Mouse (Mus musculus) CD8-positive naive resting alpha-beta T cell, adult 2 months (primary cell): Measurements from ENCODE around the gene Susd4.

Source experiments
- DNase-seq, 2 experiments: peaks; one replicate each; pipeline ENCODE4 v3.0.0; 2022; ENCODE audit warnings: low read depth in 2 of 2, low spot score in 2 of 2

Susd4 gene

GRCm38 (mm10) chr1:182785504-182785903, 21.8 kb downstream of the Susd4 start:
- DNase-seq = no peak

GRCm38 (mm10) chr1:182787030-182787429, 23.4 kb downstream of the Susd4 start:
- DNase-seq = no peak

DNA sequence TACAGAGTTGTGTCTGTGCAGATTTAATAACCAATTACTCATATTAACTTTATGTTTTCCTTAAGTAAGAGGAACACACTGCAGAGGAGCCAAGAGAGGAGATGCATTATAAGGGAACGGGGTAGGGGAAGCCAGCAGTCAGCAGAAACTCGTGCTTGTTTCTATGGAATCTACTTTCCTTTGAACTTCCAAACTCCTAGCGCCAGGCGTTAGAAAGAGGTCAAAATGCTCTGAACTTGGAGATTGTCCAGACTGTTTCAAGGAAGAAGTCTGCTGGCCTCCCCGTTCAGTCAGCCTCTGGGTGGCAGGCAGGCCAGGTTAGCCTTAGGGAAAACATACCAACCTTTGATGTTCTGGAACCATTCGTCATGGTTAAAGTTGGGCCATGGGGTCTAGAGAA, 25.2 kb downstream of the Susd4 start:
- DNase-seq = no peak

GRCm38 (mm10) chr1:182792521-182793071, 28.9 kb downstream of the Susd4 start:
- DNase-seq = peak; percentile 3 to 45

- DNase-seq = no peak
Measured at GRCm38 (mm10) chr1:182794221-182794620, 30.6 kb downstream of the Susd4 start.

DNA sequence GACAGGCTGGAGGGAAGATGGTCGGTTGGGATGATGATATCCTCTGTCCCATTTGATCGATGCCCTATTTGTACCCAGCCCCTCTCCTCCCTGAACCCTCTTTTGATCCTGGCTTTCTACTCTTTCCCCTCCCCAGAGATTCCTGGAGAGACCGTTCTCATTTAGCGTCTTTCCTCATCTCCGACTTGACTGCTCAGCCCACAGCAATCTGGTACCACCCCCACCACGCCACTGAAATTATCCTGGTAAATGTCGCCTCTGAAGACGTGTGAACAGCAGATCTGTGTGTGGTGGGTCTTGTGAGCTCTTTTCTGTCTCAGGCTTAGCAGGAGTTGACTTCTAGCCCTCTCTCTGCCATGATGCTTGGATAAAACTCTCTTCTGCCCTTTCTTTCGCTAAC, 31.0 kb downstream of the Susd4 start:
- no peak for DNase-seq

GRCm38 (mm10) chr1:182797048-182797447, 33.4 kb downstream of the Susd4 start:
- no peak for DNase-seq

DNA sequence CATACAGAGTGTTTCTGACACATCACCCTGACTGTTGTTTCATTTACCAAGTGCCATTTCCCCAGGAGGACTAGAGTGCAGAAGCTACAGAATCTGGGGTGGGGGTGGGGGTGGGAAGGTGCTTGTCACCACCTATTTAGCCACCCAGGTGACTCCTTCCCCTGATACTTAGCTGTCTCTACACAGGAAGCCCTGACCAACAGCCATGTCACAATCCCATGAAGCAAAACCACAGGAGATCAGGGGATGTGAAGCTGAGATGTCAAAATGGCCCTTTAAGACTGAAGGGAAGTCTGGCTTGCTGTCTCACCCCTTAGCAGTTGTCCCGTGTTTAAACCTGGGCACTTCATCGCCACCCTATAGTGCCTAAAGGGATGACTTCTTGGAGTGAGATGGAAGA, 37.9 kb downstream of the Susd4 start:
- DNase-seq = no peak

- no peak for DNase-seq
Measured at GRCm38 (mm10) chr1:182802891-182803290, 39.2 kb downstream of the Susd4 start.

- no peak for DNase-seq
Measured at GRCm38 (mm10) chr1:182813991-182814390, 50.3 kb downstream of the Susd4 start.

- no peak for DNase-seq
Measured at GRCm38 (mm10) chr1:182814566-182814965, 50.9 kb downstream of the Susd4 start.

DNA sequence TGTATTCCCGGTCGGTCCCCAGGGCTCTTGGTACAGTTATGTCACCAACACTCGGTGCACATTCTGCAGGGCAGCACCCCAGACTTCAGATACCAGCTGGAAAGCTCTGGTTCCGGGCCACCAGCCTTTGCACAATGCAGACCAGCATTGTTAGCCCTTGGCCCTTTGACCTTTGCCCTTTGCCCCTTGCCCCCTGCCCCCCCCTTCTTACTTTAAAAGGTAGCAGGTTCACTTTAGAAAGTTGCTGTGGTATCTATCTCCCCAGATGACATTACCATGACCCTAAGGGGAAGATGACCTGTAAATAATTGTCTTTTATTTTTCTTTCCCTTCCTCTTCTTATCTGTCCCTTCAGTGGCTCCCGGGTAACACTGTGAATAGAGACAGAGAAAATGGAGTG, 53.4 kb downstream of the Susd4 start:
- DNase-seq = no peak

DNA sequence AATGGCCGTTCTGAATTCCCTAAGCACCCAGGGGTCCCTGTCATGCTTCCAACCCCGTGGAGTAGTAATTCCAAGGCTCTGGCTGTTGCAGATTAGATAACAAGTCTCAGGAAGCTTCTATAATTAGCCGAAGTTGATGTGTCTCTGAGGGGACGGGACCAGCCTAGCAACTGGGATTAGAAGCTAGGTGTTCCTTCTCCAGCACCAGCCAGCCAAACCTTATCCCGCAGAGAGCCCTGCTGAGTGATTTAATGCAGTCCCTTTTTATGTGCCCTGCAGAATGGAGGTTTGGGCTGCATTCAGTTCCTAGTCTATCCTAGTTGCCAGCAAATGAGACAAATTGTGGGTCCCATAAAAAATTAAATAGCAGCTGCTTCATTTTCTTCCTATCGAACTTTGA, 54.0 kb downstream of the Susd4 start:
- no peak for DNase-seq

DNA sequence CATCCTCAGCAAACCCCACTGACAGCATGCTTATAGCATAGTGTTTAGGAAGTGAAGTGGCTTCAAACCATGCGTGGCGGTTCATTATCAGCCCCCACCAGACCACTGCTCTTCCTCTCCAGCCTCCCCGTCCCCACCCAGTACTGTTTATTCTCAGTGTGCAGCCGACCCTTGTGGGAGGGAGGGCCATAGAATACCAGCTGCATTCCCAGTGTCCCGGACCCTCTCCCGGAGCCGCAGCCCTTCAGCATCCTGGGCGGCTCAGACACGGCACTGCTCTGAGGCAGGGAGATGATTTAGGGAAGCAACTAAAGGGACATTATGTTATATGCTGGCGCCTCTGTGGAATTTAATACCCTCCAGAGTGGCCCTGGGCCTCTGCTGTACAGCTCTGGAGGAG, 55.3 kb downstream of the Susd4 start:
- no peak for DNase-seq

DNA sequence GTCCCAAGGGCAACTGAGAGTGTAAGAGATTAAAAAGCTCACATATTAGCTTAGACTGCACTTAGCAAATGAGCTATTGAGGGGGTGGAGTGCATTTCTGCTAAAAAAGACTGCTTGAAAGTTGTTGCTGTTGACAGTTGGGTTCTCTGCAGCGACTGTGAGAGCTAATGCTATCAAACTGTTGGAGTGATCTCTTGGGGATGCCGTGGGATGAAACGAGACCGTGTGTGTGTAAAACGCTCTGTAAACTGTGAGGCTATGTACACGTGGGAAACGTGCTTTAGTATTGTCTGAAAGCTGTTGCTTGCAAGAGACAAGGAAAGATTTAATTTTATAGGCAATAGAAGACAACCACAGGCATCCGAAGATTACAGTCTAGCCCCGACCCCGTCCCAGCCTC, 59.1 kb downstream of the Susd4 start:
- no peak for DNase-seq

- DNase-seq = no peak
Measured at GRCm38 (mm10) chr1:182823723-182824421, 60.2 kb downstream of the Susd4 start.

- DNase-seq = no peak
Measured at GRCm38 (mm10) chr1:182826557-182826956, 62.9 kb downstream of the Susd4 start.

DNA sequence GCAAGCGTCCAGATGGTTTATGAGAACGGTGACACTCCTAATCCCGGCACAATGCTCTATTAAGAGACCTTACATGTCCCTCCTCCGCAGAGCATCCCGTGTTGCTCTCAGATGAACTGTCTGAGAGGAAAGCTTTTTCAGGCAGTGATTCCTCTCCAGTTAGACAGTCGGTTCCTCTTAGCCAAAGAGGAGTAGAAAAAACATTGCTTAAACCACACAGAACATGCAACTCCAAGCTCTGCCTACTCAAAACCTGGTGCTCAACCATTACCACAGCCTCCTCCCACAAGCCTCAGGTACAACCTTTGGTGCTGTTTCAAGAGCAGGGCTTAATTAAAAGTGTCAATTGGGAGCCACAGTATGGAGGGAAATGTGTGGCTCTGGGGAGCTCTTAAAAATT, 74.4 kb downstream of the Susd4 start:
- no peak for DNase-seq

DNA sequence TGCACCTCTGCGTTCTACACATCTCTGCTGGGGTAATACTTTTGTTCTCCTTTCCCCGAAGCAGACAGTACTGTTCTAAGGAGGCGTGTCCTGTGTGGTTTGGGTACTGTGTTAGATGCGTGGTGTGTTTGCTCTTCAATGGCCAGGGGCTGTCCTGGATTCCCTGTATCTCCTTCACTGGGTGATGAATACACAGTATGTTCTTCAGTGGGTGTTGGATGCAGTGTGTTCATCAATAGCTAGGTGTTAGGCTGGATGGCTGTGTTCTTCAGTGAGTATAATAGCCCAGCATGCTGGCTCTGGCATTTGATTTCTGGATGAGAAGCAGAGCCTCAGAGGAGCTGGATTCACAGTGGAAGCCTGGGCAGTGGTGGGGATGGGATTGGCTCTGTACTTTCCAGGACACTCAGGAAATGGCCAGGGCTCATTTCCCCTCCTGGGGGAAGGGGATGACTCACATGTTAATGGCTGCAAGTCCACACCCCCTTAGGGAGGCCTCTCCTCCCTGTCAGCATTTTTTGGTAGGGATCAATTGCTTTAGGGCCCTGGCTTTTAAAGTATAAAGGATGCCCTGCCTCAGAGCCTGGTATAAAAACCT, 75.8 kb downstream of the Susd4 start:
- no peak for DNase-seq

DNA sequence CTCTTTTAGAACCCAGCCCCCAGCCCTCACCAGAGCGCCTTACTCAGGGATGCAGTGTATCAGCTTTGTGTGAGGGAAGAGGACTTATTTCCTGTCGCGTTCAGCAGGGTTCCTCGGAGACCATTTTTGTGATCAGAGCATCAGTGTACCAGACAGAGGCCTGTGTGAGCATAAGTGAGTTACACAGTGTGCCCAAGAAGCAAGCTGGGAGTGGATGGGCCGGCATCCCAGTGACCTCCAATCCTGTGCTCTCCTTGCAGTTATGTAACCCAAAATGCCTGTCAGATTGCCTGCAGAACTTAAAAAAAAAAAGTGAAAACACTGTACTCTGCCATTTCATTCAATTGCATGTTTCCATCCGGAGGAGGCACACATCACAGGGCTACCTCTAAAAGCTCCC, 76.4 kb downstream of the Susd4 start:
- DNase-seq = no peak

GRCm38 (mm10) chr1:182840606-182841005, 76.9 kb downstream of the Susd4 start:
- DNase-seq = no peak

DNA sequence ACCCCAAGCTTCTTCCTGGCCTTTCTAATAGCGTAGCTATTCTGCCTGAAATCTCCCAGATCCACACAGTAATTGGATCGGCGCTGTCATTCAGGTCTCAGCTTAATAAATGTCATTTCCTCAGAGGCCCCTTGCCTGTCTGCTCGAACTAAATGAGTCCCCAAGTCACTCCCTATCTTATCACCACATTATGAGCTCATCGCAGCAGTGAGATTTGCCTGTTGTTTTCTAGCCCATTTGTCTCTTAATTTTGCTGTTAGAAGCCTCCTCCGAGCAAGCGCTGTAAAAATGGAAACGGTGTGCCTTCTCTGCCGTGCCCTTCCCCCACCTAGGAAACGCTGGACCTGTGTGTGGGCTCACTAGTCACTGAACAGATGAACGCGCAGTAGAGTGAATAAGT, 85.9 kb downstream of the Susd4 start:
- DNase-seq = no peak

GRCm38 (mm10) chr1:182850080-182850479, 86.4 kb downstream of the Susd4 start:
- DNase-seq = no peak
